Mouse (Mus musculus) A20 (cell line): ENCODE results near the gene Olfr389.

Experiments used
- DNase-seq: peaks from one replicate; pipeline ENCODE4 v3.0.0-alpha.2; 2011; ENCODE audit warnings: low read depth, low spot score

Gene Olfr389

DNA sequence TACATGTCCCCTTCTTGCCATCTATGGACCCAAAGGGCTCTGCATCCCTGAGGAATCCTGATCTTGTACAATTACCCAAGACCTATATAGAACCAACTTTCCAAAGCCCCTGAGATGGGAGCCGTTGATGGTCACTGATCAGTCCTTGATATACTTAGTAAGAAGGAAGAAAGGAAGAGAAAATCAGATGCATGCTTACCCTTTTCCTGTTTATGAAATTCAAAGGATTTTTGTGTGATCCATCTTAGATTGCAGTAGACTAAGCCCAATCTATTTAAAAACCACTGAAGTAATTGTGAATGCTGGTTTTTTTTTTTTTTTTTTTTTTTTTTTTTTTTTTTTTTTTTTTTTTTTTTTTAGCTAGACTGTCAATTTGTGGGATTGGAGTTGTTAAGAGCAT lies at the start of gene Olfr389:
Gene Olfr389 (minus strand): TSS at position 101 of the 400 bp plus-strand sequence.
- DNase-seq, result no peak

DNA sequence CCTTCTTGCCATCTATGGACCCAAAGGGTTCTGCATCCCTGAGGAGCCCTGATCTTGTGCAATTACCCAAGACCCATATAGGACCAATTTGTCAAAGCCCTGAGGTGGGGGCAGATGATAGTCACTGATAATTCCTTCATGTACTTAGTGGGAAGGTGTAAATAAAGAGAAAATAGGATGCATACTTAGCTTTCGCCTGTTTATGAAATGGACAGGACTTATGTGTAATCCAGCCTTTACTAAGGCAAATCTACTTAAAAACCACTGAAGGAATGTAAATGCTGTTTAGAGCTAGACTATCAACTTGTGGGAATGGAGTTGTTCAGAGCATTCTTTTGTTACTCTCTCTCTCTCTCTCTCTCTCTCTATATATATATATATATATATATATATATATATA lies 36.4 kb upstream of the Olfr389 start, which contains the start of gene Olfr392:
Gene Olfr392 (minus strand): TSS at position 101 of the 400 bp plus-strand sequence.
- no peak for DNase-seq

- DNase-seq, result no peak
These were observed 22.4 kb upstream of the Olfr389 start, which contains the start of gene Olfr391-ps for GRCm38 (mm10) chr11:73802952-73803351. Gene Olfr391-ps, minus strand, starts transcription at chr11:73803052.

DNA sequence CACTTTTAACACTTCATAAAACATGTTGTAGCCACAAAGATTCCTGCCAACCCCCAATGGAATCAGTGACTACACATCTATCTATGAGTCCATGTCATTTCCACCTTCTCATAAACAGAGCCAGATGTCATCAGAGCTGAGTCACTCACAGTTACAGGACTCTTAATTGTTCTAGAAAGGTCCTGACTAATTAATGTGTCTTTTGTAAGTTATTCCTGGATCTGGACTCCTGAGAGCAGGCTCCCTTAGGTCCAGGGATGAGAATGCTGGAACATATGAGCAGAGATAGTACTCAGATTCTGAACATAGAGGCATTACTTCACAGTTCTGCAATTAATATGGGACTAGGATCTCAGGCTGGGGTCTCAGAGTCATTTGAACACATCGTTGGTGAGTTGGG lies 2.2 kb upstream of the Olfr389 start, which contains the start of gene Olfr390:
Gene Olfr390 (plus strand): TSS at position 301 of the 400 bp plus-strand sequence.
- DNase-seq, result no peak

- no peak for DNase-seq
These were observed 21.4 kb downstream of the Olfr389 start for GRCm38 (mm10) chr11:73759115-73759514.
